Mouse (Mus musculus) spleen, adult 2 months (tissue): ENCODE data around the gene Pbx3.

Experiments
- CTCF ChIP-seq: fragments of 200-500 bp; IDR thresholded peaks from 2 replicates; pipeline ENCODE4 v1.5.1; 2011; ENCODE audit warnings: mild to moderate bottlenecking, inconsistent platforms; ENCODE audit not compliant: insufficient read depth, insufficient read length, insufficient replicate concordance; ENCODE audit errors: extremely low read depth
- POLR2A ChIP-seq: fragments of 200-500 bp; IDR thresholded peaks from 2 replicates; pipeline ENCODE4 v1.6.1; 2011; ENCODE audit warnings: low read depth, low read length, inconsistent platforms

- TF ChIP-seq CTCF, result no peak
- TF ChIP-seq POLR2A, result no peak
Observed at GRCm38 (mm10) chr2:34284239-34284638, 88.7 kb downstream of the Pbx3 start.
